Mouse (Mus musculus) megakaryocyte progenitor cell, adult 5-6 weeks (primary cell): ENCODE measurements at regions not wholly inside any gene's neighbourhood (a gene's known extent, or its start where the extent isn't known, plus 50 kb on each side); places are given as distances from the start of the nearest gene placed in this dataset.

Experiments used
- ATAC-seq: replicated peaks from 2 replicates; pipeline ENCODE4 v1.8.0; 2016; ENCODE audit warnings: mild to moderate bottlenecking, moderate TSS enrichment, inconsistent platforms; ENCODE audit not compliant: poor library complexity

GRCm38 (mm10) chr12:9919433-9919832 is 349.5 kb downstream of the Osr1 start:
- ATAC-seq = no peak

DNA sequence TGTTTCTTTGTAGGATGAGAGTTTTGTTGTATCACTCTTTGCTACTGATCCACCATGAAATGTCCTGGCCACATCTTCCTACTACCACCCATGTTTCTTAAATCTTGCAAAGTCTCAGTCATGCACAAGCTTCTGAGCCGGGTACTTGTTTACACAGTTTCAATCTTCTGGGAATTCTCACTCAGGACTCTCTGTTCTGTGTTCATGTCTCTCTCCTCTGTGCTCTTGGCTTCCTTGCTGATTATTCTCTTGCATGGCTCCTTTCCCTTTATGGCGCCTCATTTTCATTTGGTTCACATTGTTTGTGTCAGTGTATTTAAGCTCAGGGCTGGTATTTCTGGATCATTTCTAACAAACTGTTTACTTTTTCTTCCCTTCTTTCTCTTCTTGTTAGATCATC is 350.5 kb downstream of the Osr1 start:
- ATAC-seq = no peak

DNA sequence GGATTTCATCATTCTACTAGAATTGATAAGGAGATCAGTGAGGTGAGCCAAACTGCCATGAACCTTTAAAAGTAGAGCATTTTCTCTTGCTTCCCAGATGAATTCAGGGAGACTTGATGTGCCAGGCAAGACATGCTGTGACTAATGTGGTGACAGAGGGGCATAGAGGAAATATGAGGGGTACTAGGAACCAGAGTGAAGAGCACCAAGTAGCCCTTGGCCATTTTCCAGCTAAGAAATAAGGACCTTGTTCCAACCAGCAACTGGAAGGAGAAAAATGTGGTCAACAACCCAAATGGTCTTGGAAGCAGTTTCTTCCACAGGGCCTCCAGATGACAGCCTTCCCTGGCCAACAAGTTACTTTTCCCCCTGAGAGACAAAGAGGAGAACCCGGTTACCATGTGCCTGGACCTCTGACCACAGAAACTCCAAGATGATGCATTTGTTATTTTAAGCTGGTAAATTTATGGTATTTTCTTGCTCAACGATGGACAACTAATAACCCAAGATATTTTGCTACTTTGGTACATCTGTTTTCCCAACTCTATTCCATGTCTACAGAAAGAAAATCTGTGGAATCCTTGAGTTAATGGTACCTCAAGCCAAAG is 351.8 kb downstream of the Osr1 start:
- ATAC-seq = no peak

- no peak for ATAC-seq
Observed at GRCm38 (mm10) chr12:9924561-9924960, 354.6 kb downstream of the Osr1 start.

- ATAC-seq = no peak
Observed at GRCm38 (mm10) chr12:9934158-9934557, 364.2 kb downstream of the Osr1 start.

DNA sequence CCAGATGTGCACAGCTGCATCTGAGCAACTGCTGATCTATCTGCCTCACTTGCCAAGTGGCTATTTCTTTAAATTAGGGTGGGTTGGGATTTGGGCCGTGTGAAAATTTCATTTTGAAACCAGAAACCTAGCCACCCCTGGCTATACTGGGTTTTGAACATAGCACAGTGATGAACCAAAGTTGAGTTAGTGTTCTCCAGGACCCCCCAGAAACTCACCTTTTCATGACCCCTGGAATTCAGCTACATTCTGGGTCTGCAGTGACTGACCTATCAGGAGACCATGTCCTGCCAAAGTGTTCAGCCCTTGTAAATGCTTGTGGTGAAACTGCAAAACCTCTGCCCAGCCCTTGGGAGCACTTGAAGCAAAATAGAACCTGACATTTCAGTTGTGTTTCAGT is 371.4 kb downstream of the Osr1 start:
- no peak for ATAC-seq

DNA sequence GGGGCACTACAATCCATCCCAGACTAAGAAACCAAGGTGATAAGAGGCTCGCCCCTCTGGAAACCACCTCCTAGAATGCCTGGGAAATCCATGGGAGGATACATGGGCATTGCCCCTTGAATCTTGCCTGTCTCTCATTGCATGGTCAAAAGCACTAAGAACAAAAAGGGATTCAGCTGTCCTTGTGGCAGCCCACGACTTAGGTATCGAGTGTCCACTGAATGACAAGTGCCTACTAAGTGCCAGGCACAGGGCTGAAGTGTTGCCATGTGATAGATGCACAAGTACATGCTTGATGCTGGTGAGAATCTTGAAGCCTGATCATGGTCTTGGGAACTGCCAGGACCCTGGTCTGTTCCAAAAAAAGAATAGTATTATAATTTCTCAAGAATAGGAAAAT is 371.9 kb downstream of the Osr1 start:
- no peak for ATAC-seq

- ATAC-seq = no peak
Observed at GRCm38 (mm10) chr12:9948784-9949183, 378.9 kb downstream of the Osr1 start.

DNA sequence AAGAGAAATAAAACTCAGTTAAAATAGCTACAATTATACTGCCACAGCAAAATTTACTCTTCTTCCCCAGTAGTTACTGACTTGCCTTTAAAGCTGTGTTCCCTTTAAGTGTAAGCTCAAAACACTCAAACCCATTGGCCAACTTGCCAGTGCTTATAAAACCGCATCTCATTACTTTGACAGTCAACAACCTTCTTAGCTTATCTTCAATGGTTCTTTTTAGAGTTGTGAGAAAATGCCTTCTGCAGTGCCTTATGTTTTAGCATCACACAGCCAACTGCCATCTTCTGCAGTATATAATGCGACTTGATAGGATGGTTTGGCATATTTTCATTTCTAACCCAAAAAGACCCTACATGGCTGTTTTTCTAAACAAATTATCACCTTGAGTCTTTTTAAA is 382.5 kb downstream of the Osr1 start:
- no peak for ATAC-seq

DNA sequence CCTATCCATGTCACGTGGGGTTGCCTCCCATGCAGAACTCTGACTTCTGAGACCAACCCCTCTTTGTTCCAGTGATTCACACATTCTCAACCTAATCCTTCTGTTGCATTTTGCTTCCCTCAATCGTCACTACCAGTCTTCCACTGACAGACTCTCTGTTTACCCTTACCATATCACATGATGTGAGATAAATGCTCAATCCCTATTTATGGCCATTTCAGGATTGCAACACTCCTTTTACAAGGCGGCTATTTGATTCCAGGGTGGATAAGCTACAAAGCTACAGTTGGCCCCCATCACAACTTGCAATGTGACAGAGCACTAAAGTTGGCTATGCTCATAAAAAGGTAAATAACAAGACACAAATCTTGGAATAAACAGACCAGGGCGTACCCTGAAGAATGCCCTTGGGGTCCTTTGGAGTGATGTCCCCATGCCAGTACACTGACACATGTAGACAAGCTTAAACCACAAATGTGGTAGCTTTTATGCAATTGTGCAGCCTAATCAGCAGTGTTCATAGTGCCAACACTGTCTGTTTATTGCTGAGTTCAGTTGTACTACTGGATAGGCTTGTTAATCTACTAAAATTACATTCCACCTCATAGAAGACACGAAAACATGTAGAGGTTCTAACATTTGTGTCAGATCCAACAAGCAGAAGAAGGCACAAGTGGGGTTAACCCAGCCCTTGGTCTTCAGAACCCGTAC is 384.4 kb downstream of the Osr1 start:
- no peak for ATAC-seq

DNA sequence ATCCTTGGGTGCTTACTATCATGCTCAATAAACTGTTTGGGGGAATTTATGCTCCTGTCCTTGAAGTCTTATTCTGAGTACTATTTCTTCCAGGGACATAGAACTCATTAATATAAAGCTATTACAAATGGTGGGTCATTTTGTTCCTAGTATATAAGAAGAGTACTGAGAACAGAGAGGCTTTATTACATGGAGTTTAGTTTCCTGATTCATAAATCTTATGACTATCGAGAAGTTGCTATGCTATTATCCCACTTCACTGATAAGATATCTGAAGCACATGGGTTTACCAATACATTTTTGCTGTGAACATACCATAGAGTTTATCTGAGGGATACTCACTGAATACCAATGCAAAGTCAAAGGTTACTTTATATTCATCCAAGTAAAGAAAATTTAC is 399.5 kb downstream of the Osr1 start:
- ATAC-seq = no peak

DNA sequence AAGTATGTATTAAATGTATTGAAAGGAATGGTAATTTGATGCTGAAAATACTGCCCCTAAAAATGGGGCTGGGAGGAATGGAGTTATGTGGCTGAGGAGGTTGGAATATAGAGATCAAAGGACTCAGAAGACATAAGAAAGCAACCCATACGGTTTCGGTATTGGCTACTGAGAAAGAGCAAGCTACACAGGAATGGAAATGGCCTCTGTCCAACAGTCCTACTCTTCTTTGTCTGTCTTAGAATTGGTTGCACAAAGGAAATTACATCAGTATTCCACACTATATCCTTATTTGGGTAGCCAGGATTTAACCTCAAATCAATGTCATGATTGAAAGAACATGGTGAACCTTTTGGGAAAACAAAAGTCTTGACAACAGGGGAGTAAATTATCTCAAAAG is 399.0 kb upstream of the Nt5c1b start:
- no peak for ATAC-seq

- no peak for ATAC-seq
Observed at GRCm38 (mm10) chr12:9978494-9979112, 391.2 kb upstream of the Nt5c1b start.

GRCm38 (mm10) chr12:9979113-9979507 is 390.7 kb upstream of the Nt5c1b start:
- no peak for ATAC-seq

- no peak for ATAC-seq
Observed at GRCm38 (mm10) chr12:9991305-9991704, 378.5 kb upstream of the Nt5c1b start.

- ATAC-seq = no peak
Observed at GRCm38 (mm10) chr12:9995670-9996069, 374.1 kb upstream of the Nt5c1b start.

- no peak for ATAC-seq
Observed at GRCm38 (mm10) chr12:9996455-9997189, 373.2 kb upstream of the Nt5c1b start.

DNA sequence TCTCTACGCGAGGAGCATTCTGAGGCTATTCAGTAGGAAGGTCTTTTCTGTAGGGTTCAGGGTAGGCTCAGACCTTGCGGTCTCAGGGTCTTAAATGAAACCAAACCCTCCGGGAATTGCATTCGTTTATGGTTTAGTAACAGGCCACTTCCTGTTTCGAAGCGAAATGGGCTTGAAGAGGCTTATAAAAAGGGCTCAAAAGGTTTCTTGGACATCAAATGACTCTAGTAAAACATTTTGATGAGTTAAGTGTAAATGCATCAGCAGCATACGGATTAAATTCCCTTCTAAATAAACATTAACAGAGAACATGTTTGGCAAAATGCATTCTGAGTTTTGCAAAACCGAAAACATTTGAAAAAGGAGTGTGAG is 372.6 kb upstream of the Nt5c1b start:
- peak; percentile 90 for ATAC-seq

DNA sequence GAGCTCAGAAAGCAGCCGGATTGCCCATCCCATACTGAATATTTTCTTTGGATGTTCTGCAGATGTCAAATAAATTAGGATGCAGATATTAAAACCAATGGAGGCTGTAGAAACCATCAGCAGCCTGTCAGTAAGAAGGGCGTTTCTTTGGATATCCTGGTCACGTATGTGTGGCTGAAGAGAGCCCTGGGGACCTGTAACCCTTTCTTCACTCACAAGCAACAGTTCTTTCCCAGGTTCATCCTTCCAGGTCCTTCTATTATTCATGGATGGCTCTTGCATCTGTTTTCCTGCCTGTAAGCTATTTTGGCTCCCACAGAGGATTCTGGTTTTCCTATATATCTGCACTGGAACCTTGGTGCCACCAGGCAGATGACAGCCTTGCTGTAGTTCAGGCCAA is 372.2 kb upstream of the Nt5c1b start:
- no peak for ATAC-seq

- no peak for ATAC-seq
Observed at GRCm38 (mm10) chr12:9999933-10000332, 369.8 kb upstream of the Nt5c1b start.

- ATAC-seq = peak; percentile 69
Observed at GRCm38 (mm10) chr12:10008473-10008872, 361.3 kb upstream of the Nt5c1b start.
